Mouse (Mus musculus) hindbrain, embryonic 12.5 days (tissue): Measurements from ENCODE around the gene Pold2. TPM values are rescaled to one million over a fixed set of nuclear protein-coding genes. Genes with fewer than 3 reads are reported as not detected.
A peak's percentile ranks its signal among the peaks of the same experiment; 100 is the strongest.

Experiments used
- ATAC-seq: fragments of 200-750 bp; cut with Nextera tagmentation; 2 replicates; pipeline ENCODE4 v1.8.0; 2017; ENCODE audit warnings: moderate TSS enrichment; ENCODE audit not compliant: low FRiP score
- H3K27ac ChIP-seq: fragments of 300-500 bp; sonication (generic); 2 replicates; pipeline ENCODE4 v1.5.1; 2016; ENCODE audit warnings: mild to moderate bottlenecking
- H3K27me3 ChIP-seq: fragments of 300-500 bp; sonication (generic); 2 replicates; pipeline ENCODE4 v1.6.1; 2016; ENCODE audit warnings: mild to moderate bottlenecking
- H3K36me3 ChIP-seq: fragments of 300-500 bp; sonication (generic); 2 replicates; pipeline ENCODE4 v1.6.1; 2016; ENCODE audit warnings: mild to moderate bottlenecking
- H3K4me1 ChIP-seq: fragments of 300-500 bp; sonication (generic); 2 replicates; pipeline ENCODE4 v1.6.1; 2016
- H3K4me2 ChIP-seq: fragments of 300-500 bp; sonication (generic); replicated peaks from 2 replicates; pipeline ENCODE4 v1.6.1; 2016; ENCODE audit warnings: mild to moderate bottlenecking
- H3K4me3 ChIP-seq: fragments of 300-500 bp; sonication (generic); 2 replicates; pipeline ENCODE4 v1.5.1; 2016; ENCODE audit warnings: mild to moderate bottlenecking
- H3K9ac ChIP-seq: fragments of 300-500 bp; sonication (generic); 2 replicates; pipeline ENCODE4 v1.6.1; 2016; ENCODE audit warnings: mild to moderate bottlenecking, moderate library complexity
- H3K9me3 ChIP-seq: fragments of 300-500 bp; sonication (generic); replicated peaks from 2 replicates; pipeline ENCODE4 v1.6.1; 2016; ENCODE audit warnings: mild to moderate bottlenecking
- WGBS: fragments of 180-500 bp; shearing (Covaris S2); methylation state at CpG from one replicate; pipeline ENCODE4 v1.1.7; 2016; 5-methylcytosine and 5-hydroxymethylcytosine counted together
- polyA plus RNA-seq: library from polyadenylated mRNA; unstranded; fragments of >200 nt; fragmentation: Nextera tagmentation; extraction: Ambion mirVana; gene quantifications from 2 replicates; pipeline ENCODE4 v1.2.1, GENCODE M21; 2016

Gene Pold2
- polyA plus RNA-seq, 1 experiment from 2014 or later, result 84.1 TPM

DNA sequence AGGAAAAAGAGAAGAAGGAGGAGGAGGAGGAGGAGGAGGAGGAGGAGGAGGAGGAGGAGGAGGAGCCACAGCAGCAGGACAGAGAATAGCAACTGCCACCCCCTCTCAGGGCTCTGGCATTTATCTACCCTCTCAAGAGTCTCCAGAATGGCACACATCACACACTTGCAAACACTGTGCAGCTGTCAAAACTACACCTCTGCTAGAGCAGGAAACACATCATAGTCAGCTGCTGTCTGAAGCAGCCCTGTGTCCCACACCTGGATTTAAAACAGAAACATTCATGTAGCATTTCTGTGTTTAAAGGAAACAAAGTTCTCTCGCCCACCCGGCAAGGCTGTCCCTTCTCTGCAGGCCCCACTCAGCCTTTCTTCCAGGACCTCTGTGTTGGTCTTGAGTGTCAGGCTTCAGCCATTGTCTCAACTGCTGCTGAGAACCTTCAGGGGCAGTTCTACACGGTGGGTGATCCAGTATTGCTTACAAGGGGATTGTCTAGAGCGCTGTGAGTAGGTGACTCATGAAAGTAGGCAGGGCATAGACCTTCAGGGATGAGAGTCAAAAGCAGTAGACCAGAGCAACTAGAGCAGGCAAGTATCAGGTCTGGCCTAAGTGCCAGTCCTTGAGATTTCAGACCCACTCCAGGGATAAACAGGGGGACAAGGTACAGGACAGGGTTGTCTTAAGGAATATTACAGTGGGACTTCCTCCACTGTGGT is 26.9 kb downstream of the Pold2 start:
- 54% methylated on average over 4 of the region's 4 CpGs for WGBS
- Histone ChIP-seq H3K4me2 (no peak overlapping the region), H3K27me3 (no peaks in the 10 kb centered on the region), H3K4me1 (peaks cover 12% of the 10 kb centered on the region), H3K4me3 (no peak overlapping the region), H3K9ac (no peak overlapping the region), H3K27ac (no peak overlapping the region), H3K36me3 (no peaks in the 10 kb centered on the region), H3K9me3 (no peaks in the 10 kb centered on the region)
- no peak for ATAC-seq

DNA sequence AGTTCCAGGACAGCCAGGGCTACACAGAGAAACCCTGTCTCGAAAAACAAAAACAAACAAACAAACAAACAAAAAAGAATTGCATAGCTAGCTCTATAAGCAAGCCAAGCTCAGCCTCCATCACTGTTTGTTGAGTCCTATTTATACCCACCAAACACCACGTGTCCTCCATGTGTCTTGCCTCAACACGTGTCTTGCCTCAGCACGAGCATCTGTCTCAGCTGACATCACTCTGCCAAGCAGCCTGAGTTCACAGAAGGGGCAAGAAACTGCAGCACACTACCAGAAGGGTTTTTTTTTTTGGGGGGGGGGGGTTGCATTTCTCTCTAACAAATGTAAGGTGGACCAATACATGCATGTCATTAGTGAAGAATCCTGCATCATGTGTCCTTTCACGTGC is 27.6 kb downstream of the Pold2 start:
- Histone ChIP-seq H3K9me3 (no peaks in the 10 kb centered on the region), H3K4me3 (no peak overlapping the region), H3K27ac (no peak overlapping the region), H3K27me3 (no peaks in the 10 kb centered on the region), H3K9ac (no peak overlapping the region), H3K4me2 (no peak overlapping the region), H3K4me1 (peaks cover 8% of the 10 kb centered on the region), H3K36me3 (no peaks in the 10 kb centered on the region)
- WGBS, result 74% methylated on average over 5 of the region's 5 CpGs
- no peak for ATAC-seq

DNA sequence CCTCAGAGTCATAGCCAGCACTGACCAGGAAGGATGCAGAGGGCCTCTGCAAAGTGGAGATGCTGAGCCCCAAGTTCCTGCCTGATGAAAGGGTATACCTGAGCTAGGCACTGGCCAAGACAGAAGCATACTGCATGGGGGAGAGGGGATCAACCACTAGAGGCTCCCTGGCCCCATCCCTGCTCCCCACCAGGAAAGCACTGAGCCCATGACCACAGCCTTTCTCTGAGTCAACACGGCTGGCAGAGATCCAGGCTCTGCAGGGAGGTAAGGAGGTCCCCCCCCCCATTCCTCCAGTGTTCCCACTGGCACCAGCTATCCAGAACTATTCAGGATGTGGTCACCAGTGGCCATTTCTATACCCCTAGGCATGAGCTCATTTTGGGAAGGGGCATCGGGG is 28.8 kb downstream of the Pold2 start:
- ATAC-seq, result no peak
- no peaks in the 10 kb centered on the region for H3K36me3 ChIP-seq

DNA sequence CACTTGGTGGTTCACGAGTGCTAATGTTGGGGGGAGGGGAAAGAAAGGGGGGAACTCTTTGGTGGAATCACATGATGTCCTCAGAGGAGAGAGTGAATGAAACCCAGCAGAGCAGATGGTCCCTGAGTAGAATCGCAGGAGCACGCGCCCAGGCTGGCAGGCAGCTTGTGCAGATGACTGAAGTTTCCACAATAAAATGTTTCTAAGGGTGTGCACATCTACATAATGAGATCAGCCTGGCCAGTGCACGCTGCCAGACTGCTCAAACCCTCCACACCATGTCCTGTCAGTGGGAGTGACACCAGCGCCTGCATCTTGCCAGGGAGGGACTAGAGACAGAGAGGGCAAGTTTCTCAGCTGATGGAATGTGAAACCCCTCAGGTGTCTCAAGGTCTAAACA is 29.4 kb downstream of the Pold2 start:
- no peaks in the 10 kb centered on the region for H3K36me3 ChIP-seq
- H3K9me3 ChIP-seq, result no peaks in the 10 kb centered on the region
- H3K27me3 ChIP-seq, result no peaks in the 10 kb centered on the region
- no peak overlapping the region for H3K4me2 ChIP-seq
- peaks cover 8% of the 10 kb centered on the region for H3K4me1 ChIP-seq
- no peak overlapping the region for H3K27ac ChIP-seq
- ATAC-seq, result no peak
- no peak overlapping the region for H3K4me3 ChIP-seq
- no peak overlapping the region for H3K9ac ChIP-seq
- 57% methylated on average over 6 of the region's 6 CpGs for WGBS

More for the DNA sequence above, 28.8 kb downstream of the Pold2 start:
- no peaks in the 10 kb centered on the region for H3K9me3 ChIP-seq
- no peak overlapping the region for H3K9ac ChIP-seq
- no peak overlapping the region for H3K4me2 ChIP-seq
- peaks cover 8% of the 10 kb centered on the region for H3K4me1 ChIP-seq
- H3K27ac ChIP-seq, result no peak overlapping the region
- H3K4me3 ChIP-seq, result no peak overlapping the region
- 79% methylated on average over 2 of the region's 2 CpGs for WGBS
- no peaks in the 10 kb centered on the region for H3K27me3 ChIP-seq

DNA sequence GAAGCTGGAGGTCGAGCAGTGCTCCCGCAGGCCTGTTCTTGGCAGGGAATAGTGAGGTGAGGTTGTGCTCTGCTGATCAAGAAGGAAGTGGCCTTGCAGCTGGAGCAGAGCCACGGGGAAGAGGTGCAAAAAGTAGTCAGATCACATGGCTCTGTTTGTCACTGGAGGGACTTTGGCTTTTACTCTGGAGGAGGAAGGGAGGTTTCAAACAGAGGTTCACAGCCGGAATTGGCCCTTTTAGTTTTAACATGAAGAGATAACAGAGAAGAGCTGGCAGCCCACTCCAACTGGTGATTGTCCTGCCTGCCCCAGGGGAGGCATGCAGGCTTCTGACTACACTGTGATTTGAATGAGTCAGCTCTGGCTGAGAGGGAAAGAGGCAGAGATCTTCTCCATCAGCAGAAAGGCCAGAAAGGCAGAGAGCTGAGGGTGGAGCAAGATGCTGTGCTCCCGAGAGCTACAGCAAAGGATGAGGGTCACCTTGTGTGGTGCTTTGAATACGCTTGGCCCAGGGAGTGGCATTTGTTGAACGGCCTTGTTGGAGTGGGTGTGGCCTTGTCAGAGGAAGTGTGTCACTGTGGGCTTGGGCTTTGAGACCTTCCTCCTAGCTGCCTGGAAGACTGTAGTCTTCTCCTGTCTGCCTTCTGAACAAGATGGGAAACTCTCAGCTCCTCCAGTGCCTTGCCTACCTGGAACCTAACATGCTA is 31.3 kb downstream of the Pold2 start:
- H3K4me1 ChIP-seq, result peaks cover 8% of the 10 kb centered on the region
- H3K4me3 ChIP-seq, result no peak overlapping the region
- no peaks in the 10 kb centered on the region for H3K27me3 ChIP-seq
- H3K4me2 ChIP-seq, result no peak overlapping the region
- no peaks in the 10 kb centered on the region for H3K9me3 ChIP-seq
- no peak overlapping the region for H3K27ac ChIP-seq
- WGBS, result 70% methylated on average over 7 of the region's 7 CpGs
- H3K36me3 ChIP-seq, result no peaks in the 10 kb centered on the region
- no peak overlapping the region for H3K9ac ChIP-seq
- ATAC-seq, result no peak

DNA sequence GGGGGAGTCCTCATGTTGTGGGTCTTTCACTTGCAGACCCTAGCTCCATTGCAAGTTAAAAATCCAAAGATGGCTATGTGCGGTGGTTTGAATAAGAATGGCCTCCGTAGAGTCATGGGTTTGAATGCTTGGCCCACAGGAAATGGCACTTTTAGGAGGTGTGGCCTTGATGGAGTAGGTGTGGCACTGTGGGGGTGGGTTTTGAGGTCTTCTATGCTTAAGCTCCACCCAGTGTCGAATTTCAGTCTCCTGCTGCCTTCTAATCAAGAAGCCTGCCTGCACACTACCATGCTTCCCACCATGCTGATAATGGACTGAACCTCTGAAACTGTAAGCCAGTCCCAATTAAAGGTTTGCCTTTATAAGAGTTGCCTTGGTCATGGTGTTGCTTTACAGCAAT is 35.0 kb downstream of the Pold2 start:
- Histone ChIP-seq H3K4me2 (no peak overlapping the region), H3K36me3 (no peaks in the 10 kb centered on the region), H3K9me3 (no peaks in the 10 kb centered on the region), H3K4me1 (no peaks in the 10 kb centered on the region), H3K27ac (no peak overlapping the region), H3K4me3 (no peak overlapping the region), H3K27me3 (no peaks in the 10 kb centered on the region), H3K9ac (no peak overlapping the region)
- ATAC-seq, result no peak
- WGBS, result 83% methylated on average over 3 of the region's 3 CpGs

DNA sequence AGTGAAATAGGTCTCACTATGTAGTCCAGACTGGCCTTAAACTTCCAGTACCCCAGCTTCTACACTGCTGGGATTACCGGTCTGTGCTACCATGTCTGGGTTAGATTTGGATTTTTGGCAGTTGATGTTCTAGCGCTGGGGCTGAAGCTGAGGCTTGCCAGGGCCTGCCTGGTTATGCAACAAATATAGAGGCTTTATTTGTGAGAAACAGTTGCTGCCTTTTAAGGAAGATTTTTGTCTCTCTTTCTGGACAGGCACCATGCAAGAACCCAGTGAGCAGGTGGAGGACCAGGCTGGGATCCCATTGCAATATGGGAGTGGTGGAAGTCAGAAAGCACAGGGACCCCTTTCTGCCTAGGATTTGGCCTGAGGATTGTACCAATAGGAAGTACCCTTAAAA is 36.3 kb downstream of the Pold2 start:
- no peak for ATAC-seq
- Histone ChIP-seq H3K4me3 (no peak overlapping the region), H3K9me3 (no peaks in the 10 kb centered on the region), H3K27me3 (no peaks in the 10 kb centered on the region), H3K9ac (no peak overlapping the region), H3K27ac (no peak overlapping the region), H3K4me2 (no peak overlapping the region), H3K36me3 (no peaks in the 10 kb centered on the region), H3K4me1 (peaks cover 5% of the 10 kb centered on the region)
- 90% methylated on average over 2 of the region's 2 CpGs for WGBS

DNA sequence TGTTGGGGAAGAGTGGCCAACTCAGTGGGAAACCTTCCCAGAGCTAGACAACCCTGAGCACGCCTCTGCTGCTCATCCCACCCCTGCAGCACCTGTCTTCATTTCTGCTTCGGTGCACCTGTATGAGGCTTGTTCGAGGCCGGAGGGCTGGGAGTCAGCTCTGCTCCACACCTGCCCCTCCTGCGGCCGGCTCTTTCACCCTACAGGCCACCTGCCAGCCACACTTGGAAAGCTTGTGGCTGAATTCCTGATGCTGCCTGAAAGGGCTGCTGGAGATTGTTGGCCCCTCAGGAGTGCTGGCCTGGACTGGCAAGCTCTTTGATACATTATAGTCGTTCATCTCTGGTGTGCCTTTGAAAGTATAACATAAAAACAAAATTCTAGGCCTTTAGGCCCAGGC is 37.7 kb downstream of the Pold2 start:
- peaks cover 8% of the 10 kb centered on the region for H3K4me1 ChIP-seq
- no peak overlapping the region for H3K4me2 ChIP-seq
- no peak overlapping the region for H3K4me3 ChIP-seq
- no peaks in the 10 kb centered on the region for H3K9me3 ChIP-seq
- ATAC-seq, result no peak
- H3K27ac ChIP-seq, result no peak overlapping the region
- H3K36me3 ChIP-seq, result 0 out of 2 replicates have a peak, but pooled peaks cover under 1% of the 10 kb centered on the region
- no peaks in the 10 kb centered on the region for H3K27me3 ChIP-seq
- 75% methylated on average over 7 of the region's 7 CpGs for WGBS
- no peak overlapping the region for H3K9ac ChIP-seq

DNA sequence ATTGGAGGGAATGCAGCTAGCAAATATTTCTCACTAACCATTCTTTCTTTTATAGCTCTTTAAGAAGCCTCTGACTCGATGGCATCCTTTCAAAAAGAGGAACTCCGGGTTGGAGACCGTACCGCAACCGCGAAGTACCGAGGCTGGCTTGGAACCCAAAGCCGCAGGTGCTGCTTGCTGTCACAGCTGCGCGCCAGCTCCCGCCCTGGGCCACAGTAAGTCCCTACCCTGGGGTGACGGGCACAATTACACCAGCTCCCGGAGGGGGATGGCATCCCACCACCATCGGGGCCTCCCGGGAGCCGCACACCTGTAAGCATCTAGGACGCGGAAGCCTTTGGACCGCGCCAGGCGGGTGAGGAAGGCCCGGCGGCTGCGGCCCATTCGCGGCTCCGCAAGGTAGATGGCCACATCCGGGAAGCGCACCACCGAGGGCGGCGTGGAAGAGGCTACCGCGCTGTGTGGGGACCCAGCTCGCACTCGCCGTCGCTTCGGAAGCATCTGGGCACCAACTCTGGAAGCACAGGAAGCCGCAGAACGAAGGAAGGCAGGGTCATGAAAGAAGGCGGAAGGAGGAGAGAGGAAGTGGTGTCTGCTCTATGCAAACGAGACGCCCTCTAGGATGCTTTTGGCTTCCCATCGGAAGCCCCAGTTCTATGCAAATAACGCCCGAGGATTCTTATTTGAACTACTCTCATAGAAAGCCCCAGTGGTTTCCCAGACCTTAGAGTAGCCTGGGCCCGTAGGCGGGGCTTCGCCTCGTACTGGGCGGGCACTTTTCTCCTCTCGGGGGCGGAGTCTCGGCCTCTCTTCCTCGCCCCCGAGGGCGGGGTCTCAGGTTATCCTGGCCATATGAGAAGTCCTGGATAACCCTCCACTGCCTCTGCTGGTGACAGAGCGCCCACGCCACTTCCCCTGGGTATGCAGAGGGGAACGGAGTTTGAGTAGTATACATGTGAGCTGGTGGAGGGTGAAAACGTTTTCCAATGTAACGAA is 40.5 kb downstream of the Pold2 start, which contains the start of gene Polm:
Gene Polm (minus strand): TSS at position 766 of the 996 bp plus-strand sequence.
- H3K9me3 ChIP-seq, result no peaks in the 10 kb centered on the region
- peaks cover 8% of the 10 kb centered on the region for H3K4me1 ChIP-seq
- 0 out of 2 replicates have a peak, but pooled peaks cover 16% of the 10 kb centered on the region for H3K36me3 ChIP-seq
- ATAC-seq, result peak; percentile 95
- H3K27ac ChIP-seq, result peak within 1 kb of the TSS; percentile 49
- under 1% methylated on average over 63 of the region's 63 CpGs for WGBS
- peak within 1 kb of the TSS; percentile 73 for H3K9ac ChIP-seq
- H3K4me2 ChIP-seq, result peak within 1 kb of the TSS; percentile 91
- peak within 1 kb of the TSS; percentile 56 for H3K4me3 ChIP-seq
- H3K27me3 ChIP-seq, result no peaks in the 10 kb centered on the region

DNA sequence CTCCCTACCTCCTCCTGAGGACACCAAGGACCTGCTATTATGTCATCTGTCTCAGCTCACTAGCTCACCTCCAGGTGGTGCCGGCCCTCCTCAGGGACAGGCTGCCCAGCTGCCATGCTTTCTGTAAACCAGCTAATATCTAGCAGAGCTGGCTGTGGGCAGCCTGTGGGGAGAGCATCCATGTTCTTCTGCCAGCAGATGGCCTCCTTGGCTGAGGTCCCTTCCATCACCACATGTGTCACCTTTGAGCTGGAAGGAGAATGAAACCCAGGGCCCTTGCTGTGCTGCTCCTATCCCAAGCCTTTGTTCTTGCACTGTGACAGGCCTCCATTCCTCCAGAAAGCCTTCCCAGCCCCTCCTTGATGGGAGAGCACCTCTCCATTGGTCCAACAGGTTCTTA is 42.0 kb downstream of the Pold2 start:
- no peak overlapping the region for H3K4me3 ChIP-seq
- no peaks in the 10 kb centered on the region for H3K9me3 ChIP-seq
- H3K4me1 ChIP-seq, result peaks cover 8% of the 10 kb centered on the region
- no peak for ATAC-seq
- H3K27ac ChIP-seq, result no peak overlapping the region
- no peaks in the 10 kb centered on the region for H3K27me3 ChIP-seq
- H3K4me2 ChIP-seq, result no peak overlapping the region
- 58% methylated on average over 1 of the region's 1 CpGs for WGBS
- peaks cover 30% of the 10 kb centered on the region for H3K36me3 ChIP-seq
- H3K9ac ChIP-seq, result no peak overlapping the region

DNA sequence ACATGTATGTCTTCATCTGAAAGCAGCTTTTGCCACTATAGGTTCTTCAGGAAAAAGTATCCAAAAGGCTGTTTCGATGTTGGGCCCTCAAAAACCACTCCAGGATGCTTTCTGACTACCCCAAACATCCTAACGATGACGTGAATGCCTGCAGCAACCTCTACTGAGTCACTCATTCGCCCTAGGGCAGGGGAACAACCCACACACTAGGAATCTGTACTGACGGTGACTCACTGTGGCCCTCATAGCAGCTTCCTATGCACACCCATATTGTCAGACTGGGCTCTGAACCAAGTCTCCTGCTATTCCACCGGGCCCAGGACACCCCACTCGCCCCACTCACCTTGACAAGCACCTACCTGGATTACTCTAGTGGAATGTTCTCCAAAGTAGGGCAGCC is 43.0 kb downstream of the Pold2 start:
- no peak overlapping the region for H3K4me2 ChIP-seq
- H3K36me3 ChIP-seq, result peaks cover 37% of the 10 kb centered on the region

DNA sequence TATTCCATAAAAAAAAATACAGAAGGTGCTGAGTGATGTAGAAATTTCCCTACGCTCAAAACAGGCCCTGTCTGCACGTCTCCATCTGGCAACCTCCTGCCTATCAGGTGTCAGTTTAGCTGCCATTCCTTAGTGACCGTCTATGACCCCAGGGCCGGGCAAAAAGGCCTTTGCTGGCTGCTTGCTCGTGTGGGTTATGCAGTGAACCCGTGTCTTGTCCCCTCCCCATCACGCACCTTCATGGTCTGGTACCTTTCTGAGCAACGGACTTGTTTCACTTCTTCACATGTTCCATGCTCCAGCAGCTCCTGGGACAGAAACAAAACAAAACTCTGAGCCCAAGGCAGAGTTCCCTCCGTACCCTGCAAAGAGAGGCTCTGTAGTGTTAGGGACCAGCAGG is 43.6 kb downstream of the Pold2 start:
- Histone ChIP-seq H3K4me3 (no peak overlapping the region), H3K27me3 (no peaks in the 10 kb centered on the region), H3K4me1 (peaks cover 8% of the 10 kb centered on the region), H3K4me2 (no peak overlapping the region), H3K9ac (no peak overlapping the region), H3K9me3 (no peaks in the 10 kb centered on the region), H3K27ac (no peak overlapping the region), H3K36me3 (peaks cover 42% of the 10 kb centered on the region)
- no peak for ATAC-seq
- 81% methylated on average over 9 of the region's 9 CpGs for WGBS

More for the DNA sequence above, 43.0 kb downstream of the Pold2 start:
- Histone ChIP-seq H3K4me3 (no peak overlapping the region), H3K9ac (no peak overlapping the region), H3K27ac (no peak overlapping the region), H3K4me1 (peaks cover 8% of the 10 kb centered on the region), H3K9me3 (no peaks in the 10 kb centered on the region), H3K27me3 (no peaks in the 10 kb centered on the region)
- ATAC-seq, result no peak
- 88% methylated on average over 7 of the region's 7 CpGs for WGBS
